Mouse (Mus musculus): Measurements from ENCODE around the gene Arrb2. TPM values are rescaled to one million over a fixed set of nuclear protein-coding genes. Genes with fewer than 3 reads are reported as not detected.
"Not testable (repeated sequence)": the region's sequence is repeated elsewhere in the genome, so short reads cannot be mapped to it uniquely, and the experiment has no call there.

Arrb2 gene
- polyA plus RNA-seq, 1 experiment from 2014 or later: 22.5 TPM

- DNase-seq (ENCODE audit: low read depth, low spot score) (no peak), ATAC-seq (no peak)
- ChIA-PET POLR2A (no interaction called here), CTCF (interaction anchor here (2.1 kb wide), 1 partner anchor 80 kb away, joined by 8 read pairs; no protein-coding TSS in a partner anchor)
- in situ Hi-C loops (cut with MboI; ENCODE audit: low pct_unique_long_range_greater_than_20kb): loop anchor here (5.0 to 10.0 kb wide), 3 partner anchors 88 to 335 kb away; partner anchors contain the start of gene Tm4sf5
- no peak for TF ChIP-seq CTCF (IDR thresholded peaks at IDR 0.05)
- H3K27me3 ChIP-seq: peaks cover 15% of the 10 kb centered on the region
These were observed 12.9 kb upstream of the Arrb2 start for GRCm38 (mm10) chr11:70419486-70419885.

GRCm38 (mm10) chr11:70426598-70426997 lies 5.8 kb upstream of the Arrb2 start:
- in situ Hi-C loops (cut with MboI; ENCODE audit: low pct_unique_long_range_greater_than_20kb); POLR2A ChIA-PET; CTCF ChIA-PET; ATAC-seq; DNase-seq (ENCODE audit: low read depth, low spot score): not testable (repeated sequence)
- H3K27me3 ChIP-seq: peaks cover 33% of the 10 kb centered on the region

- H3K27me3 ChIP-seq: peaks cover 7% of the 10 kb centered on the region
- no peak for ATAC-seq
- TF ChIP-seq CTCF (IDR thresholded peaks at IDR 0.05): no peak
- in situ Hi-C loops (cut with MboI; ENCODE audit: low pct_unique_long_range_greater_than_20kb): no loop called here
- POLR2A ChIA-PET: interaction anchor here (0.6 kb wide), 1 partner anchor 74 kb away, joined by 3 read pairs; no protein-coding TSS in a partner anchor
- DNase-seq (ENCODE audit: low read depth, low spot score): peak; percentile 15
- CTCF ChIA-PET: interaction anchor here (0.7 to 2.1 kb wide), 12 partner anchors 13 to 271 kb away, joined by 3 to 11 read pairs (median 4); partner anchors contain the start of genes Med11 and Tm4sf5
These were observed 861 bp upstream of the Arrb2 start for GRCm38 (mm10) chr11:70431574-70431973.

- in situ Hi-C loops (cut with MboI; ENCODE audit: low pct_unique_long_range_greater_than_20kb): no loop called here
- TF ChIP-seq CTCF (IDR thresholded peaks at IDR 0.05): no peak
- H3K27me3 ChIP-seq: peaks cover 7% of the 10 kb centered on the region
- POLR2A ChIA-PET: no interaction called here
- no peak for DNase-seq (ENCODE audit: low read depth, low spot score)
- CTCF ChIA-PET: interaction anchor here (1.3 to 2.1 kb wide), 2 partner anchors 17 to 67 kb away, joined by 6 to 11 read pairs; no protein-coding TSS in a partner anchor
- no peak for ATAC-seq
These were observed 597 bp downstream of the Arrb2 start for GRCm38 (mm10) chr11:70432895-70433568.

GRCm38 (mm10) chr11:70433569-70433943 lies 1.1 kb downstream of the Arrb2 start:
- in situ Hi-C loops (cut with MboI; ENCODE audit: low pct_unique_long_range_greater_than_20kb): no loop called here
- CTCF ChIA-PET: interaction anchor here (2.1 kb wide), 1 partner anchor 67 kb away, joined by 11 read pairs; no protein-coding TSS in a partner anchor
- no peak for TF ChIP-seq CTCF (IDR thresholded peaks at IDR 0.05)
- DNase-seq (ENCODE audit: low read depth, low spot score) (no peak), ATAC-seq (no peak)
- peaks cover 7% of the 10 kb centered on the region for H3K27me3 ChIP-seq
- POLR2A ChIA-PET: no interaction called here

DNA sequence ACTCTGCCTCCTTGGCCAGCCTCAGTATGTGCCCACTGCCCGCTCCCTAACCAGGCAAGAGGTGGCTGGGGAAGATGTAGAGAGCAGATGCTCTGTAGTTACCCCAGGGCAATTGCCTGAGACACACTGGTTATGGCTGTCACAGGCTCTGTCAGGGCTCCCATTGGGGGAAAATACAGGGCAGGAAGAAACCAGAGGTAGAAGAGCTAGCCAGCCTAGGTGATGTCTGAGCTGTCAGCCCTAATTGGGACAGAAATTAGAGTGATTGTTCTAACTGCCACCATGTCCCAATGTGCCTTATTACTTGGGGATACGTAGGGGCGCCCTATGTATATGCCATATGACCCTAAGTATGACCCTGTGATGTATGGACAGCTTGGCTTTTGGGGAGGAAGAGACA lies 1.5 kb downstream of the Arrb2 start:
- DNase-seq (ENCODE audit: low read depth, low spot score) (no peak), ATAC-seq (no peak)
- CTCF ChIA-PET: interaction anchor here (2.1 kb wide), 1 partner anchor 66 kb away, joined by 11 read pairs; no protein-coding TSS in a partner anchor
- no peak for TF ChIP-seq CTCF (IDR thresholded peaks at IDR 0.05)
- H3K27me3 ChIP-seq: peaks cover 7% of the 10 kb centered on the region
- in situ Hi-C loops (cut with MboI; ENCODE audit: low pct_unique_long_range_greater_than_20kb): no loop called here
- POLR2A ChIA-PET: no interaction called here

DNA sequence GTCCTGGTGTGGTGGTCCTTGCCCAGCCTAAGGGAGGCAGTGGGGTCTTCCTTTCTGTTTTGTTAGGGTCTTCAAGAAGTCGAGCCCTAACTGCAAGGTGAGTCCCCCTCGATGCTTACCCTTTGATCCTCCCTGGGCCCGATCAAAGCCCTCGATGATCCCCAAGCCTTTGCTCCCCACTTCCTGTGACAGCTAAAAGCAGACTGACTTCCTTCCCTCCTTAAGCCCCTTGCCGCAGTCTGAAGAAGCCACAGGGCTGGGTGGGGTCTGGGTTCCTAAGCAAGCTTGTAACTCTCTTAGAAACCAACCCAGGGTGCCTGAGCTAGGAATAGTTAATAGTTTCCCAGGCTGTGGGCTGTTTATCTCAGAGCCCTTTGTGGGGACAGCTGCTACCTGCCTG lies 3.0 kb downstream of the Arrb2 start:
- no peak for TF ChIP-seq CTCF (IDR thresholded peaks at IDR 0.05)
- DNase-seq (ENCODE audit: low read depth, low spot score): no peak
- H3K27me3 ChIP-seq: no peaks in the 10 kb centered on the region
- POLR2A ChIA-PET: no interaction called here
- in situ Hi-C loops (cut with MboI; ENCODE audit: low pct_unique_long_range_greater_than_20kb): no loop called here
- ATAC-seq: no peak
- CTCF ChIA-PET: no interaction called here

- in situ Hi-C loops (cut with MboI; ENCODE audit: low pct_unique_long_range_greater_than_20kb): no loop called here
- no peak for DNase-seq (ENCODE audit: low read depth, low spot score)
- POLR2A ChIA-PET: interaction anchor here (0.7 kb wide), 1 partner anchor 28 kb away, joined by 3 read pairs; the partner anchor contains the start of gene Pelp1
- no peak for ATAC-seq
- CTCF ChIA-PET: no interaction called here
- no peaks in the 10 kb centered on the region for H3K27me3 ChIP-seq
- no peak for TF ChIP-seq CTCF (IDR thresholded peaks at IDR 0.05)
These were observed 5.0 kb downstream of the Arrb2 start for GRCm38 (mm10) chr11:70437426-70437825.

- H3K27me3 ChIP-seq: no peaks in the 10 kb centered on the region
- TF ChIP-seq CTCF (IDR thresholded peaks at IDR 0.05): no peak
- no peak for ATAC-seq
- in situ Hi-C loops (cut with MboI; ENCODE audit: low pct_unique_long_range_greater_than_20kb): no loop called here
- CTCF ChIA-PET: no interaction called here
- no peak for DNase-seq (ENCODE audit: low read depth, low spot score)
- POLR2A ChIA-PET: interaction anchor here (0.6 to 1.3 kb wide), 2 partner anchors 9 to 457 kb away, joined by 3 read pairs; no protein-coding TSS in a partner anchor
These were observed 6.4 kb downstream of the Arrb2 start for GRCm38 (mm10) chr11:70438728-70439374.

DNA sequence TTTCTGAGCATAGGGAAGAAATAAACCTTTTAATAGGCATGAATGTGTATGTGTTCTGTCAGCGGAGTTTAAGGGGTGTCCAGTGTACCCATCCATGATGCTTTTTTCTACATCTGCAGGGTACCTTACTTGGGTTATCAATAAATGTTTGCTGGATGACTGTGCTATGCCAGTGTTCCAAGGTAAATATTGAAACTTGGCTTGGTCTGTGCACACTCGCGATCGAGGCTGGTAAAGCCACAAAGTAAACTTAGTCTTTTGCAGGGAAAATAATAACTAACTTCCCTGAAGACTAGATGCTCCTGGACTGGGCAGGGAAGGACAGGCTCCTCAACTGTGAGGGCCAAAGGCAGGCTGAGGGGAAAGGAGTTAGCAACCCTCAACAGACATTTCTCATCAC lies 8.2 kb downstream of the Arrb2 start:
- ATAC-seq (no peak), DNase-seq (ENCODE audit: low read depth, low spot score) (no peak)
- no peak for TF ChIP-seq CTCF (IDR thresholded peaks at IDR 0.05)
- H3K27me3 ChIP-seq: no peaks in the 10 kb centered on the region
- CTCF ChIA-PET: no interaction called here
- in situ Hi-C loops (cut with MboI; ENCODE audit: low pct_unique_long_range_greater_than_20kb): no loop called here
- POLR2A ChIA-PET: no interaction called here

DNA sequence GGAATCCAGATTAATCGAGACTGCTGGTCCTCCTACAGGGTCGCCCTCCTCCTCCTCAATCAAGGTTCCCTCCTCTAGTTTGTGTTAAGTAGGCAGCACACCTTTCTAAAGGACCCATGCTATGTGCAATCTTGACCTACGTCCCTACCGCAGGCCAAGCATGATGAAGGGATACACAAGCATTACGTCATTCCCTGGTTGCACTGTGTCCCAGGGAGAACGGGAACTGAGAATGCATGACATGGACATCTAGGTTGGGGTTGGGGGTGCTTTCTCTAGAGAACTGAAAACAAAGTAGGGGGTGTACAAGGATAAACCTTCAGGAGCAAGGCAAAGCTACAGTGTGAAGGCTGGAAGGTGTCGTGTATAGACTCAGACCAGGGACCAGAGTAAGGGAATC lies 9.4 kb downstream of the Arrb2 start:
- ChIA-PET CTCF (no interaction called here), POLR2A (no interaction called here)
- ATAC-seq: no peak
- no peak for DNase-seq (ENCODE audit: low read depth, low spot score)
- in situ Hi-C loops (cut with MboI; ENCODE audit: low pct_unique_long_range_greater_than_20kb): no loop called here
- TF ChIP-seq CTCF (IDR thresholded peaks at IDR 0.05): no peak
- H3K27me3 ChIP-seq: no peaks in the 10 kb centered on the region

Measured in Patski (cell line).